Mouse (Mus musculus) olfactory bulb, adult 2 months (tissue): Measurements from ENCODE around the gene Gm38655.

Experiments used
- CTCF ChIP-seq: fragments of 200-500 bp; IDR thresholded peaks from 2 replicates; pipeline ENCODE4 v1.5.1; 2012; ENCODE audit warnings: low read depth, mild to moderate bottlenecking, low read length, moderate library complexity; ENCODE audit not compliant: insufficient read depth
- POLR2A ChIP-seq: fragments of 200-500 bp; IDR thresholded peaks from 2 replicates; pipeline ENCODE4 v1.6.1; 2012; ENCODE audit warnings: mild to moderate bottlenecking, low read depth, low read length, moderate library complexity; ENCODE audit not compliant: insufficient read depth

DNA sequence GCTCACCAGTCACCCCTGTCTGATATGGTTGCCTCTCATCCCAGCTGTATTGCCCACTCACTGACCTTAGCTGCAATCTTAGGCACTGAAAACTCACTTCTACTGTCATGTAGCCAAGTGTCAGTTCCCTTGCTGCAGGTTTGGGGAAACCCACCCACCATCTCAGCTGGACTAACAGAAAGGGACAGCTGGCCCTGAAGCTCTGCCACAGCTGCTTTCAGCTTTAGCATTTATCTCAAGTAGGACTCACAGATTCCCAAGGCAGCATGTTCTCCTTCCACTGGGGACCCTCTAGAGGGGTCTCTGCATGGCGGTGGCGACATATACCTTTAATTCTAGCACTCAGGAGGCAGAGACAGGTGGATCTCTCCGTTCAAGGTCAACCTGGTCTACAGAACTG lies 10.5 kb downstream of the Gm38655 start:
- TF ChIP-seq CTCF (no peak), POLR2A (no peak)
